Mouse (Mus musculus) limb, embryonic 11.5 days (tissue): ENCODE data around the gene Olfr1389. TPM values are rescaled to one million over a fixed set of nuclear protein-coding genes. Genes with fewer than 3 reads are reported as not detected.
"Not testable (repeated sequence)": the region's sequence is repeated elsewhere in the genome, so short reads cannot be mapped to it uniquely, and the experiment has no call there.

Source experiments
- ATAC-seq: fragments of 200-750 bp; cut with Nextera tagmentation; 2 replicates; pipeline ENCODE4 v1.8.0; 2017; ENCODE audit warnings: low read depth; ENCODE audit not compliant: insufficient number of reproducible peaks, low FRiP score, low TSS enrichment
- DNase-seq: peaks from one replicate; pipeline ENCODE4 v3.0.0-alpha.2; 2015; ENCODE audit warnings: low spot score
- H3K27ac ChIP-seq: fragments of 300-500 bp; sonication (generic); replicated peaks from 2 replicates; pipeline ENCODE4 v1.5.1; 2014; ENCODE audit warnings: low read depth, mild to moderate bottlenecking, low read length
- H3K27me3 ChIP-seq: fragments of 300-500 bp; sonication (generic); 2 replicates; pipeline ENCODE4 v1.6.1; 2014; ENCODE audit warnings: mild to moderate bottlenecking, low read length, mixed read lengths; ENCODE audit not compliant: control insufficient read depth, insufficient read depth
- H3K36me3 ChIP-seq: fragments of 300-500 bp; sonication (generic); 2 replicates; pipeline ENCODE4 v1.6.1; 2014; ENCODE audit warnings: mild to moderate bottlenecking, low read length, moderate library complexity, mixed read lengths; ENCODE audit not compliant: control insufficient read depth, insufficient read depth
- H3K4me1 ChIP-seq: fragments of 300-500 bp; sonication (generic); 2 replicates; pipeline ENCODE4 v1.6.1; 2014; ENCODE audit warnings: low read length, mixed read lengths; ENCODE audit not compliant: control insufficient read depth, insufficient read depth
- H3K4me2 ChIP-seq: fragments of 300-500 bp; sonication (generic); 2 replicates; pipeline ENCODE4 v1.6.1; 2014; ENCODE audit warnings: low read depth, mild to moderate bottlenecking, moderate library complexity; ENCODE audit not compliant: severe bottlenecking
- H3K4me3 ChIP-seq: fragments of 300-500 bp; sonication (generic); 2 replicates; pipeline ENCODE4 v1.5.1; 2014; ENCODE audit warnings: low read depth, low read length
- H3K9ac ChIP-seq: fragments of 300-500 bp; sonication (generic); 2 replicates; pipeline ENCODE4 v1.6.1; 2014; ENCODE audit warnings: mild to moderate bottlenecking, low read length
- H3K9me3 ChIP-seq: fragments of 300-500 bp; sonication (generic); 2 replicates; pipeline ENCODE4 v1.6.1; 2016; ENCODE audit warnings: low read length; ENCODE audit not compliant: control insufficient read depth
- whole genome bisulfite sequencing: fragments of 180-500 bp; shearing (Covaris S2); extraction: QIAGEN DNeasy Blood & Tissue Kit; methylation state at CpG from one replicate; pipeline ENCODE4 v1.1.7; 2014; 5-methylcytosine and 5-hydroxymethylcytosine counted together
- polyA plus RNA-seq: library from polyadenylated mRNA; unstranded; fragments of >200 nt; fragmentation: Nextera tagmentation; extraction: Ambion mirVana; gene quantifications from 2 replicates; pipeline ENCODE4 v1.2.1, GENCODE M21; 2014

The Olfr1389 gene
- not detected in 2 replicates for polyA plus RNA-seq

DNA sequence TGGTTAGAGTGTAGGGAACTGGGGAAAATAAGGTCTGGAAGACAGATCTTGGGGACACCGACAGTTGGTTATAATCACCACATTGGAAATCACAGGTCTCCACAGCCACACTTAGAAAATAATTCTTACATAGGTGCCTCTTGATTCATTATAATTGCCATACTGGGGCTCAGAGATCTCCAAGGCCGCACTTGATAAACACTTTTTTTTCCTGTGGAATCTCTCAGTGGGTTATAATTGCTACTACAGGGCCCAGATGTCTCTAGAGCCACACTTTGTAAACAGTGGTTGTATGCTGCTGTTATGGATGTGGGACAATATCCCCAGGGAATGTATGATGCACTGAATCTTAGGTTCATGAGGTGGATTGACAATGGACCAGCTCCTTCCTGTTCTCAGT is at the start of gene Olfr1389:
Gene Olfr1389, plus strand, starts transcription at position 301 of the 400 bp plus-strand sequence.
- no peak for DNase-seq

DNA sequence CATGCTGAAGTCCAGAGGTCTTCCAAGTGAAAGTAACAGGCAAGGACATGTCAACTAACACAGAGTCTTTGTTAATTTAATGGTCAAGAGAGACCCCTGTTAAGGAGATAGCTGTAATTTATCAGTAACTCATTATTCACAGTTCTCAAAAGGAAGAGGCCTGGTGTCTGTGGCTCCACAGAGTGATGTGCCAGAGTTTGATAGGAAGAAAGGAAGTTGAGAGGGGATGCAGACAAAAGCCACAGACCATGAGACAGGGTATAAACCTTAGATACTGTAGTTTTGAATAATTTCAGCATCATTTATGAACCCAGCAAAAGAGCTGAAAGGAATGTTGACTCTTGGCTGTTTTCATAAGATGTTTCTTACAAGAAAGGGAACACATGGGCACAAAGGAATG is 39.7 kb upstream of the Olfr1389 start:
- H3K4me3 ChIP-seq = no peak overlapping the region
- no peak for ATAC-seq
- no peaks in the 10 kb centered on the region for H3K9me3 ChIP-seq
- H3K27me3 ChIP-seq = no peaks in the 10 kb centered on the region
- no peak for DNase-seq
- no peak overlapping the region for H3K4me2 ChIP-seq
- H3K9ac ChIP-seq = no peak overlapping the region
- no peak overlapping the region for H3K27ac ChIP-seq
- no peaks in the 10 kb centered on the region for H3K4me1 ChIP-seq
- no peaks in the 10 kb centered on the region for H3K36me3 ChIP-seq

More for the DNA sequence above, at the start of gene Olfr1389:
- Histone ChIP-seq H3K27ac (no peak within 1 kb of the TSS), H3K4me3 (no peak within 1 kb of the TSS), H3K9ac (no peak within 1 kb of the TSS), H3K9me3 (no peaks in the 10 kb centered on the region), H3K27me3 (no peaks in the 10 kb centered on the region), H3K36me3 (no peaks in the 10 kb centered on the region), H3K4me2 (no peak within 1 kb of the TSS), H3K4me1 (no peaks in the 10 kb centered on the region)
- no peak for ATAC-seq
- WGBS = 90% methylated on average over 2 of the region's 2 CpGs

DNA sequence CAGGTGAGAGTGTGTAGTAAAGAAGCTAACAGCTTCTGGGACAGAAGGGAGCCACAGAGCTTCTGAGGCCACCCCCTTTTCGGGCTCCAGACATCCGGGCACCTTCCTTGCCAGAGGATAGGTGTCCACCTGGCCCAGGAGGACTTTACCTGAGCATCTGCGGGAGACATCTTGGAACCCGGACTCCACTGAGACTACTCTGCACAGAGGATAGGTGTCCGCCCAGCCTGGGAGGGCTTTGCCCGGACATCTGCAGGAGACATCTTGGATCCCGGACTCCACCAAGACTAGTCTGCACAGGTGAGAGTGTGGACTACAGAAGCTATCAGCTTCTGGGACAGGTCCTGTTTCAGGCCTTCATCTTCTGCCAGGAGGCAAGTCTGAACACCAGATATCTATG is 36.7 kb upstream of the Olfr1389 start:
- not testable (repeated sequence) for H3K27ac ChIP-seq, H3K36me3 ChIP-seq, H3K9ac ChIP-seq, H3K4me3 ChIP-seq, H3K27me3 ChIP-seq, H3K4me1 ChIP-seq, ATAC-seq, H3K4me2 ChIP-seq, DNase-seq, H3K9me3 ChIP-seq
- 92% methylated on average over 7 of the region's 7 CpGs for WGBS

DNA sequence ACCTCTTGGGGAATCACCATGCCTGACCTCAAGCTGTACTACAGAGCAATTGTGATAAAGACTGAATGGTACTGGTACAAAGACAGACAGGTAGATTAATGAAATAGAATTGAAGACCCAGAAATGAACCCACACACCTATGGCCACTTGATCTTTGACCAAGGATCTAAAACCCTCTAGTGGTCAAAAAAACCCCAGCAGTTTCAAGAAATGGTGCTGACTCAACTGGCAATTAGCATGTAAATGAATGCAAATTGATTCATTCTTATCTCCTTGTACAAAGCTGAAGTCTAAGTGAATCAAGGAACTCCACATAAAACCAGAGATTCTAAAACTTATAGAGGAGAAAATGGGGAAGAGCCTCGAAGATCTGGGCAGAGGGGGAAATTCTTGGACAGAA is 30.2 kb upstream of the Olfr1389 start:
- not testable (repeated sequence) for H3K4me3 ChIP-seq, H3K27me3 ChIP-seq, H3K36me3 ChIP-seq, H3K9me3 ChIP-seq, H3K27ac ChIP-seq, ATAC-seq, H3K4me2 ChIP-seq, H3K9ac ChIP-seq, DNase-seq, H3K4me1 ChIP-seq
- 87% methylated on average over 1 of the region's 1 CpGs for WGBS

DNA sequence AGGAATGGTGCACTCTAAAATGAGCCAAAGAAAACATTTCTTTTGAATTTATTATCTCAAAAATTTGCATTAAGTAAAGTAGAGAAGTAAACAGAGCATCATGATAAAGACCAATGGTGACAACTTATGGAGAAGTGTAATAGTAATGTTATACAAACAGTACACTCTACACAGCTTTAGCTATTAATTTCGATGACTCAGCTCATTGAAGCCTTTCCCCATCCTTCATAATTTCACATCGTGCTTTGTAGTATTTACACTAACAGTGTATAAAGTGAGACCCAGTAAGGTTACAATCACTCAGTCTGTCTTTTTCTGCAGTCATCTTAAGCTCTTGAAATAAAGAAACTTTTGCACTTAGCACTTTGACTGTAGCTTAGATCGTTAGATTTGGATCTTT is 16.1 kb upstream of the Olfr1389 start:
- Histone ChIP-seq H3K4me1 (no peaks in the 10 kb centered on the region), H3K4me3 (no peak overlapping the region), H3K9me3 (no peaks in the 10 kb centered on the region), H3K36me3 (no peaks in the 10 kb centered on the region), H3K4me2 (no peak overlapping the region), H3K9ac (no peak overlapping the region), H3K27me3 (no peaks in the 10 kb centered on the region), H3K27ac (no peak overlapping the region)
- 68% methylated on average over 3 of the region's 3 CpGs for WGBS
- ATAC-seq (no peak), DNase-seq (no peak)

DNA sequence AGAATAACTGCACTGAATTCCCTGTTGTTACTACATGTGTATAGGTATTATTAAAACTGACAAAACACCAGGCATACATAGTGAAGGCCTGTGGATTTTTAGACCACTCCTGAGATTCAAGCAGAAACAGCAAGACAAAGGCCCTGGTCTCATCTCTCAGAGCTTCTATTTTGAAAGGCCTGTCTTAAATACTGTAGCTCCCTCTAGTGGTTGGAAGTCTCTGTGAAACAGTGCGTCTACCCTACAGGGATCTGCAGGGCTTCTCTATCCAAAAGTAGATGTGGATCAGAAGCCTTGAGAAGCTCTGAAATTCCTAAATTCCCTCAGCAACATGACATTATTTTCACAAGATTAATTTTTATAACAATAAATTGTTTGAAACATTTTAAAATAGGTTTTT is 12.3 kb upstream of the Olfr1389 start:
- Histone ChIP-seq H3K4me2 (no peak overlapping the region), H3K4me3 (no peak overlapping the region), H3K9me3 (no peaks in the 10 kb centered on the region), H3K27ac (no peak overlapping the region), H3K4me1 (no peaks in the 10 kb centered on the region), H3K9ac (no peak overlapping the region), H3K27me3 (no peaks in the 10 kb centered on the region), H3K36me3 (no peaks in the 10 kb centered on the region)
- DNase-seq = no peak
- ATAC-seq = no peak
- WGBS = 38% methylated on average over 1 of the region's 1 CpGs

DNA sequence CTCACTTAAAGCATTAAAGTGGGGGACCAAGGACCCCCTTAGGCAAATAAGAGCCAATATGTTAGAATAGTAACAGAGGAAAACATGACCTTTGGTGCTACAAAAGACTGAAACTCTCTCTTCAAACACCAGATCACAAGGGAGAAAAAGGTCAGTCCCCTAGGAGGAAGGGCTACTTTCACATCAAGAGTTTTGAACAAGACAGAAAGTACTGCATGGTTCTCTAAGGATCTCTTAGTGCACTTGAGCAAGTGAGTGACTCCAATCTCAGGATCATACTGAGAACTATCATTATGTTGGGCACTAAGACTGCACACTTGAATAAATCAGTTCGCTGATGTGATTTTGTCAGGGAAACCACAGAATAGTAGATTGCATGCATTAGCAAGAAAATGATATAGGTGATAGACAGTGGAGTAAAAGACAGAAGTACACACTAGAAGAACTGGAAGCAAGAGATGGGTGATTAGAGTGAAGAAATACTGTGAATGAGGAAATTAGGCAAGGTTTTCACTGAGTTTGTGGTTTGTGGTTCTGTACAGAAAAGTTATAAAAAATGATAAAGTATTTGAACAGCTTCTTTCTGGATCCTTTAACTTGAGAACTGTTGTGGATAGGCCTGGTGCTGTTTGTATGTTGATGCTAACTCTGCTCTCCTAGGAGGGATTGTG is 2.5 kb downstream of the Olfr1389 start:
- DNase-seq = no peak
- WGBS = 88% methylated on average over 1 of the region's 1 CpGs

DNA sequence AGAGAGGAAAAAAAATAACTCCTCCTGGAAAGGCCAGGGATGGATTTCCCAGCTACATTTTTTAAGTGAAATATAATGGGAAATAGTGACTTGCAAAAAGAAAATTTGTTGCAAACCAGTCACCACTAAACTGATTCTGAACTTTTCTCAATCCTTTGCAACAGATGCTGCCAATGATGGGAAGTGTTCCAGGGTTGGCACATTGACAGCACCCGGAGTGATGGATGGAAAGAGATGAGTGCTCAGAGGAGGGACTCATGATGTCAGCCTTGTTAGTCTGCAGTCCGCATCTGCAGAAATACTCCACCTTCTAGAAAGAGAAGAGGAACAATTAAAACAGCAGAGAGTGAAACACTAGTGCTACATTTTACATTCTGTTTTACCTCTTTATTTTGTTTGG is 6.8 kb downstream of the Olfr1389 start:
- no peaks in the 10 kb centered on the region for H3K27me3 ChIP-seq

More for the DNA sequence above, 2.5 kb downstream of the Olfr1389 start:
- no peak overlapping the region for H3K27ac ChIP-seq
- no peaks in the 10 kb centered on the region for H3K9me3 ChIP-seq
- no peak for ATAC-seq
- H3K4me1 ChIP-seq = no peaks in the 10 kb centered on the region
- H3K4me3 ChIP-seq = no peak overlapping the region
- no peaks in the 10 kb centered on the region for H3K27me3 ChIP-seq
- H3K9ac ChIP-seq = no peak overlapping the region
- H3K4me2 ChIP-seq = no peak overlapping the region
- H3K36me3 ChIP-seq = no peaks in the 10 kb centered on the region

DNA sequence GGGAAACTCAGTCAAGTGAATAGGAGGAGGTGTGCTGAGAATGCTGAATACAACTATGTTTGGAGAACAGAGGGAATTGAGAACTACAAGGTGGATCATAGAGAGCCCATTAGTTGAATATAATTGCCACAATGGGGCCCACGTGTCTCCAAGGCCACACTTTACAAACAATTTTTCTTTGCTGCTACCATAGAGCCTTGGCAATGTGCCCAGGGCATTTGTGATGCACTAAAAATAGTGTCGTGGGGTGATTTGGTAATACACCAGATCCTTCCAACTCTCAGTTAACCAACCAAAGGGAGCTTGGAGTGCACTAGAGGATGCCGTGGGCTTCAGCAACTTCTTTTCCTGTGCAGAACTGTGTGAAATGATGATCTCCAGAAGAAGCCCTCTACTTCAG is 13.5 kb downstream of the Olfr1389 start, which contains the start of gene Olfr1388:
Gene Olfr1388, plus strand, starts transcription at position 214 of the 400 bp plus-strand sequence.
- Histone ChIP-seq H3K9me3 (no peaks in the 10 kb centered on the region), H3K27ac (no peak within 1 kb of the TSS), H3K4me3 (no peak within 1 kb of the TSS), H3K9ac (no peak within 1 kb of the TSS), H3K4me1 (no peaks in the 10 kb centered on the region), H3K27me3 (no peaks in the 10 kb centered on the region), H3K4me2 (no peak within 1 kb of the TSS), H3K36me3 (no peaks in the 10 kb centered on the region)
- DNase-seq (no peak), ATAC-seq (no peak)
- 85% methylated on average over 3 of the region's 3 CpGs for WGBS

More for the DNA sequence above, 6.8 kb downstream of the Olfr1389 start:
- no peaks in the 10 kb centered on the region for H3K36me3 ChIP-seq
- H3K9me3 ChIP-seq = no peaks in the 10 kb centered on the region
- H3K27ac ChIP-seq = no peak overlapping the region
- WGBS = 84% methylated on average over 2 of the region's 2 CpGs
- H3K9ac ChIP-seq = no peak overlapping the region
- no peak for ATAC-seq
- H3K4me2 ChIP-seq = no peak overlapping the region
- H3K4me1 ChIP-seq = no peaks in the 10 kb centered on the region
- no peak overlapping the region for H3K4me3 ChIP-seq
- DNase-seq = no peak
